Mouse (Mus musculus) kidney, postnatal 10 days (tissue): ENCODE measurements around the gene Hpd.
A peak's percentile ranks its signal among the peaks of the same experiment; 100 is the strongest.

ENCODE experiments used
- DNase-seq: peaks from one replicate; pipeline ENCODE4 v3.0.0; 2021; ENCODE audit warnings: mixed read lengths

Gene Hpd

GRCm38 (mm10) chr5:123185966-123186365 is 3.4 kb upstream of the Hpd start:
- peak; percentile 46 for DNase-seq

DNA sequence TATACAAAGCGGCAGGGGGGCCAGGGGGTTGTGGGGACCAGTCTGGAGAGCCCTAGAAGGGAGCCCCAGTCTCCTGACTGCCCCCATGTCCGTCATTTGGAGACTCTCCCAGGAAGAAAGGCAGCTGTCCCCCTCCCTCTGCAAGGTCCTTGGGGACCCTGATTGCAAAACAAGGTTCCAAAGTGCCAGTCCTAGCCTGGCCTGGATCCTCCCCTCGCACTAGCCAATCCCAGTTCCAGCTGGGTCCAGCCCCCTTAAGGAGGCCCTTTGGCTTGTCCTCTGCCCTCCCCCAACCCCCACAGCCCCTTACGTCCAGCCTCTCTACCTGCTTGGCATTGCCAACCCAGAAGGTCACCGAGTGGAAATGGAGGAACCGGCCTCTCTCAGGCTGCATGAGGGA is 991 bp downstream of the Hpd start:
- peak; percentile 66 for DNase-seq

GRCm38 (mm10) chr5:123180390-123180789 is 2.1 kb downstream of the Hpd start:
- DNase-seq: no peak

- DNase-seq: no peak
Observed at GRCm38 (mm10) chr5:123178792-123179191, 3.7 kb downstream of the Hpd start.

DNA sequence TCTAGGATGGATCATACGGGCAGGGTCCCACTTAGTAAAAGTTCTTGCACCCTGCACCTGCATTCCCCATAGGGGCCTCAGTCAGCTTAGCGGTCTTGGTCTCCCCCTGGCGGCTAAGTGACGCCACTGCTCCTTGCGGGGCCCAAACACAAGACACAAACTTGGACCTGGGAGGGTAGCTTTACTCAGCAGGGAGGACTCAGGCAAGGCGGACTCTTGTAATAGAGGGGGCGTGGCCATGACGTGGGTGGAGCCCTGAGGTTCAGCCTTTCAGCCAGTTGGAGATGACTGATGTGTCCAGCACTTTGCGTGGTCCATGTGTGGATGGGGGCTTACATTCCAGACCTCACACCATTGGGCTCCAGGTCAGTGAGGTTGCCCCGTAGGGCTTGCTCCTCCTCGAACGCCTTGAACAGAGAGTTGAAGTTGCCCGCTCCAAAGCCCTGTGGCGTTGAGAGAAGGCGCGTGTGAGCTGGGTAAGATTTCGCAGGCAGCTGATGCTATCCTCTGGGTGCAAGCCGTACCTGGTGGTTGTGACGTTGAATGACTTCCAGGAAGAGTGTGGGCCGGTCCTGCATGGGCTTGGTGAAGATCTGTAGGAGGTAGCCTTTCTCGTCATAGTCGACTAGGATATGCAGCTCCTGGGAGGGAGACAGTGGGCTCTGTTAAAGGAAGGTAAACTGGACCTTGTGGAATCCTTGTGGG is 10.7 kb downstream of the Hpd start:
- peak; percentile 93 for DNase-seq

DNA sequence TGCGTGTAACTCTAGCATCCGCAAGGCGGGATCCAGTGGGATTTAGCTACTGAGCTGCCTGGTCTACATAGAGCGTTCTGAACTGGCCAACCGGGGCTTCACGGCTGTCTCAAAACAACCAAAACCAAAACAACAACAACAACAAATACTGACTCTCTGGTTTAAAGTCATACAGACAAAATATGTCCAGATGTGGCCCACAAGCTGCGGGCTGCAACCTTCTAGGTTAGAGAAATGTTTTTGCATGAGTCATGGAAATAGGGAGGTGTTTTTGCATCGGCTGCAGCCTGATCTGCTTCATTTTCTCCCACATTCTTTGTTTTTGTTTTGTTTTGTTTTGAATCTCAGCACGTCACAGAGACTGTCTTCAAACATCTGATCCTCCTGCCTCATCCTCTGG is 12.2 kb downstream of the Hpd start:
- no peak for DNase-seq

GRCm38 (mm10) chr5:123169284-123169683 is 13.2 kb downstream of the Hpd start, which contains the start of gene Psmd9:
Psmd9 (plus strand) TSS chr5:123169413.
- DNase-seq: no peak

GRCm38 (mm10) chr5:123167591-123167990 is 14.9 kb downstream of the Hpd start:
- DNase-seq: no peak

- no peak for DNase-seq
Observed at GRCm38 (mm10) chr5:123166437-123166836, 16.1 kb downstream of the Hpd start.

DNA sequence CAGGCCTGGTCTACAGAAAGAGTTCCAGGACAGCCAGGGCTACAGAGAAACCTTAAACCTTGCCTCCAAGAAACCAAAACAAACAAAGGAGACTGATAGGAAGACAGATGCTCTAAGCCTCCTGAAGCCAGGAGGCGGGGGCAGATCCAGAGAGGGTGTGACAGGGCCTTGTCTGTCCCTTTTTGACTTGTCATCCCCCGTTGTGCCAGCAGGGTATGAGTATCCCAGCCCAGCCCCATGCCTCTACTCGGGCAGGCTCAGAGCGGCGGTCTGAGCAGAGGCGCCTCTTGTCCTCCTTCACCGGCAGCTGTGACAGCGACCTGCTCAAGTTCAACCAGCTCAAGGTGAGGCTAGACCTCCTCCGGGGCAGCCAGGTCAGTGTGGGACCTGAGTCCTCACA is 19.6 kb downstream of the Hpd start:
- DNase-seq: no peak

- DNase-seq: peak; percentile 15
Observed at GRCm38 (mm10) chr5:123160341-123160740, 22.2 kb downstream of the Hpd start.

DNA sequence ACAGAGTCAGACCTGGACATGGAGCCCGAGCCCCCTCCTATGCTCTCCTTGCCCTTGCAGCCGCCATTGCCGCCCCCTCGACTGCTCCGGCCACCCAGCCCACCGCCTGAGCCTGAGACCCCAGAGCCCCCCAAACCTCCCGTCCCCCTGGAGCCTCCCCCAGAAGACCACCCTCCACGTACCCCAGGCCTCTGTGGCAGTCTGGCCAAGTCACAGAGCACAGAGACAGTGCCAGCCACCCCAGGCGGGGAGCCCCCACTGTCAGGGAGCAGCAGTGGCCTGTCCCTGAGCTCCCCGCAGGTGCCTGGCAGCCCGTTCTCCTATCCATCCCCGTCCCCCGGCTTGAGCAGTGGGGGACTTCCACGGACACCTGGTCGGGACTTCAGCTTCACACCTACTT is 22.7 kb downstream of the Hpd start:
- no peak for DNase-seq

- DNase-seq: no peak
Observed at GRCm38 (mm10) chr5:123159446-123159845, 23.1 kb downstream of the Hpd start.

DNA sequence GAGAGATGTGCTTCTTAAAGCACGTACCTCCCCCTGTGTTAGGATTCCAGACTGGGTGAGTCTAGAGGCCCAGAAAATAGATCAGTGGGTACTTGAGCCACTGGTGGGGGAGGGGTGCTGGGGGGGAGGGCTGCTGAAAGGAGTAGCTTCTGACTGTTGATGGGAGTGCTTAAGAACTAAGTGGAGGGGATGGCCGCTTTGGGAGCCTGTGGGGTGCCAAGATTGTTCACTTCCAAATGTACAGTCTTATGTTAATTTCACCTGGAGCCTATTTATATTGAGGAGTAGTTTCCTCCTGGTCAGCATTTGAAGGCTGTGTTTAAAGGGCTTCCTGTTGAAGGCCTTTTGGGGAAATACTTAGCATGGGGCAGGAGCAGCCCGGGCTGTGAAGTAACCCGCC is 24.6 kb downstream of the Hpd start:
- no peak for DNase-seq

DNA sequence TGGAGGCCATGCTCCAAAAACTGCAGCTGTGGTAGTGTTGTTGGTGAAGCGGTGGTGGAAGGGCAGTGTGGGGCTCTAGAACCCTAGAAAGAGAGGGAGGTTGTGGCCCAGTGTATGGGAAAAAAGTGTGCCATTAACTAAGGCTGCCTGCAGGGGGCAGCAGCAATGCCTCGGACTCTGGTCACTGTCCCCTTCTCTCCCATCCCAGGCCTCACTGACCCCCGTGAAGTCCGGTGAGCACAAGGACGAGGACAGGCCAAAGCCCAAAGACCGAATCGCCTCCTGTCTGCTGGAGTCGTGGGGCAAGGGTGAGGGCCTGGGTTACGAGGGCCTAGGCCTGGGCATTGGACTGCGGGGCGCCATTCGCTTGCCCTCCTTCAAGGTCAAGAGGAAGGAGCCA is 25.8 kb downstream of the Hpd start:
- DNase-seq: peak; percentile 30

- peak; percentile 82 for DNase-seq
Observed at GRCm38 (mm10) chr5:123155425-123155824, 27.1 kb downstream of the Hpd start.

DNA sequence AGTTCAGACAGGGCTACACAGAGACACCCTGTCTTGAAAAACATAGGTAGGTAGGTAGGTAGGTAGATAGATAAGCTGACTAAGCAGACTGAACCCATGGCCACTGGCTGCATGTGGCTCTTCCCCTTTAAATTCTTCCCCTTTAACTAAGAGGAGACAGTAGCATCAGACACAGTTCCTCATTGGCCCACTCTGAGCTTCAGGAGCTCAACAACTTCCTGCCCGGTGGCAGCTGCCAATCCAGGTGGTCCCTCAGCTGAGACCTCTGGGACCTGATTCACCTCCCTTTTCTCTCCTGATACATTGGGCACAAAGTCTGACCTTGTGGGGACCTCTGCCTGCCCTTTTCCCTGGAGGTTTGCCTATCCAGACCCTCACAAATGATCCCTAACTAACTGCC is 29.6 kb downstream of the Hpd start:
- DNase-seq: no peak

DNA sequence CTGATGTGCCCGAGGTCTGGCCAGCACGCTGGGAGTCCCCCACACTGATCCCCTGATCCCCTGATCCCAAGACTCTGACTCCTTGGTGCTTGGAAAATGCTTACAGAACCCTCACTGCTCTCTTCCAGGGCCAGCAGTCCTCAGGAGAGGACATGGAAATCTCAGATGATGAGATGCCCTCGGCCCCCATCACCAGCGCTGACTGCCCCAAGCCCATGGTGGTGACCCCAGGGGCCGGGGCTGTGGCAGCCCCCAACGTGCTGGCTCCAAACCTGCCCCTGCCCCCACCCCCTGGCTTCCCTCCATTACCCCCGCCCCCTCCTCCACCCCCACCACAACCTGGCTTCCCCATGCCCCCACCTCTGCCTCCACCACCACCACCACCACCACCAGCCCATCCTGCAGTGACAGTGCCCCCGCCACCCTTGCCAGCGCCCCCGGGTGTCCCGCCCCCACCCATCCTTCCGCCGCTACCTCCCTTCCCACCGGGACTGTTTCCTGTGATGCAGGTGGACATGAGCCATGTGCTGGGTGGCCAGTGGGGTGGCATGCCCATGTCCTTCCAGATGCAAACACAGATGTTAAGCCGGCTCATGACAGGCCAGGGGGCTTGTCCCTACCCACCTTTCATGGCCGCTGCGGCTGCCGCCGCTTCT is 30.7 kb downstream of the Hpd start:
- no peak for DNase-seq

DNA sequence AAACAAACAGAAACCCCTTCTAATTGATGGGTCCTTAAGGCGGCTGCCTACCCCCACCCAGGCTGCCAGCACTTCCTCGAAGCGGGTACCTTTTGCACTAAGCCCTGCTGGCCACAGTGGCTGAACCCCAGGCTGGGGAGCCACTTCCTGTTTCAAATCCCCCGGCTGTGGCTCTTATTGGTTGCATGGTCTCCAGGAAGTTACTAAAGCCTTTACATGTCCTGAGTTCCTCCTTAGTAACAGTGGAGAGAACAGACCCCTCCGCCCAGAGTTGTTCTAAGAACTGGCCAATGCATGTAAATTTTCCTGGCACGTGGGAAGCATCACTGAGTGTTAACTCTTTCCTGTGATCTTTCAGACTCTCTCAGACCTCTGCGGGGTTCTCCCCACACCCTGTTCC is 31.4 kb downstream of the Hpd start:
- DNase-seq: peak; percentile 60

DNA sequence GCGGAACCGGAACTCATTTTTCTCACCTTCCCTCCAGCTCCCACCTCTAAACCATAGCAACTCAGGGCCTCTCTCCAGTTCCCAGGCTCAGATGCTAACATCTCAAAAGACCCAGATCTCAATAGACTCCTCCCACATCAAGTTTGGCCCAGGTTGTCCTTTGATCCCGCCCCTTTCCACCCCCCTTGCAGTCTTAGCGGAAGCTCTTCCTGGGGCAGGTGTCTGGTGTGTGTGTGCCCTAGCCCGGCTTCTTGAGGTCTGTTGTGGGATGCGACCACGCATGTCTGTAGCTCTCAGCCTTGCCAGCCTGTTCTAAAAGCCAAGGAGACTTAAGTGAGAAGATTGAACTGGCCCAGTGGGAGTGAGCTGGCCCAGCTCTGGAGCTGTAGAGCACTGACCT is 31.9 kb downstream of the Hpd start:
- no peak for DNase-seq

DNA sequence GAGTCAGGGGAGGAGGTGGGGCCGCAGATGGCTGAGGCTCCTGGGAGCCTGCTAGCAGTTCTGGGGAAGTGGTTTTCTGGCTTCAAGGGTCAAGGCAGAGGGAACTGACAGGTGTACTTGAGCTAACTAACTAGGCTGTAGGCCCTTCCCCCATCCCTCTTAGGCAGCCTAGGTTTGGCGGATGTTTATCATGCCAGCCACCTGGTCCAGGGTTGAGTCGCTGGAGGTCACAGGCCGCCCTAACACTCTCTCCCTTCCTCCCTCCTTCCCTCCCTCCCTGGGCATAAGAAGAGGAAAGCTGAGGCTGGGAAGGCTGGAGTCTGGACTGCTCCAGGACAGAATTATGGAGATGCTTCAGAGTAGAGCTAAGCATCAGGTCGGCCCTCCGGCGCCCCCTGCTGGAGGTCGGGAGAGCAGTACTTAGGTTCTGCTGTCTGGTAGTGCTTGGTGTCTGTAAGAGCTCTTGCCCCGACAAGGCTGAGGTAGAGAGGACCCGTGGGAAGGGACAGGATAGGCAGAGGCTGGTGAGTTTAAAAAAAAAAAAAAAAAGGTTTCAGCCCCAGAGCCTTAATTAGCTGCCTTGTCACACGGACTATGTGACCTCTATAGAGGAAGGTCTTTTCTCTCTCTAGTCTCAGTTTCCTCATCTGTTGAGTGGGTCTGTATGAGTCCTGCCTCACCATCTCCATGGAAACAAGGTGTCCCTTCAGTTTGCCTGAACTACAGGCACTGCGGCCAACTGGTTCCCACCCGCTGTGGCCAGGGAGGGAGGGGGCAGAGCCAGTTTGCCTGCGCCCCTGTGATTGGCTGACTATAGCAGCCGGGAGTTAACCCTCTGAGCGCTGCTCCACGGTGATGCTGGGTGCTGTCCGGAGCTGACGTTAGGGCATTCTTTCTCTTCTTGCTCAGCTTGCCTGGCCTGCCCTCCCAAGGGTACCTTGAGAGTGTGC is 32.8 kb downstream of the Hpd start:
- DNase-seq: peak; percentile 95

DNA sequence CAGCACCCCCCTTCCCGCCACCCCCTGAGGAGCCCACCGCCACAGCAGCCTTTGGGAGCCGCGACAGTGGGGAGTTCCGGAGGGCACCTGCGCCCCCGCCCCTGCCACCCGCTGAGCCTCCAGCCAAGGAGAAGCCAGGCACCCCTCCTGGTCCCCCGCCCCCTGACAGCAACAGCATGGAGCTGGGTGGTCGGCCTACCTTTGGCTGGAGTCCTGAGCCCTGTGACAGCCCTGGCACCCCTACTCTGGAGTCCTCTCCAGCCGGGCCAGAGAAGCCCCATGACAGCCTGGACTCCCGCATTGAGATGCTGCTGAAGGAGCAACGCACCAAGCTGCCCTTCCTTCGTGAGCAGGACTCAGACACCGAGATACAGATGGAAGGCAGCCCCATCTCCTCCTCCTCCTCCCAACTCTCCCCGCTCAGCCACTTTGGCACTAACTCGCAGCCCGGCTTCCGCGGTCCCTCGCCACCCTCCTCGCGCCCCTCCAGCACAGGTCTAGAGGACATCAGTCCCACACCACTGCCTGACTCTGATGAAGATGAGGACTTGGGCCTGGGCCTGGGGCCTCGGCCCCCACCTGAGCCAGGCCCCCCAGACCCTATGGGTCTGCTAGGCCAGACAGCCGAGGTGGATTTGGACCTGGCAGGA is 34.3 kb downstream of the Hpd start:
- DNase-seq: no peak

DNA sequence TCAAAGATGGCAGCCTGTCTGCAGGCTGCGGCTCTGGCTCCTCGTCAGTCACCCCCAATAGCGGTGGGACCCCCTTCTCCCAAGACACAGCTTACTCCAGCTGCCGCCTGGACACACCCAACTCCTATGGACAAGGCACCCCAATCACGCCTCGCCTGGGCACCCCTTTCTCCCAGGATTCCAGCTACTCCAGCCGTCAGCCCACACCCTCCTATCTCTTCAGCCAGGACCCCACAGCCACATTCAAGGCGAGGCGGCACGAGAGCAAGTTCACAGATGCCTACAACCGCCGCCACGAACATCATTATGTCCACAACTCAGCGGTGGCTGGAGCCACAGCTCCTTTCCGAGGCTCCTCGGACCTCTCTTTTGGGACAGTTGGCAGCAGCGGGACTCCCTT is 35.0 kb downstream of the Hpd start:
- no peak for DNase-seq
